Mouse (Mus musculus) hindbrain, postnatal 0 days (tissue): Measurements from ENCODE around the gene Pglyrp1. TPM values are rescaled to one million over a fixed set of nuclear protein-coding genes. Genes with fewer than 3 reads are reported as not detected.
"Not testable (repeated sequence)": the region's sequence is repeated elsewhere in the genome, so short reads cannot be mapped to it uniquely, and the experiment has no call there.

Experiments used
- ATAC-seq: fragments of 200-750 bp; cut with Nextera tagmentation; 2 replicates; pipeline ENCODE4 v1.8.0; 2017; ENCODE audit warnings: mild to moderate bottlenecking, moderate TSS enrichment, moderate library complexity
- DNase-seq: peaks from one replicate; pipeline ENCODE4 v3.0.0-alpha.2; 2015; ENCODE audit warnings: low spot score
- H3K27ac ChIP-seq: fragments of 300-500 bp; sonication (generic); 2 replicates; pipeline ENCODE4 v1.5.1; 2014; ENCODE audit warnings: mild to moderate bottlenecking
- H3K27me3 ChIP-seq: fragments of 300-500 bp; sonication (generic); 2 replicates; pipeline ENCODE4 v1.6.1; 2014; ENCODE audit warnings: low read length, mixed read lengths; ENCODE audit not compliant: insufficient read depth
- H3K36me3 ChIP-seq: fragments of 300-500 bp; sonication (generic); 2 replicates; pipeline ENCODE4 v1.6.1; 2014; ENCODE audit warnings: low read length, mixed read lengths; ENCODE audit not compliant: insufficient read depth
- H3K4me1 ChIP-seq: fragments of 300-500 bp; sonication (generic); 2 replicates; pipeline ENCODE4 v1.6.1; 2014; ENCODE audit warnings: antibody characterized with exemption, low read length, mixed read lengths; ENCODE audit not compliant: insufficient read depth
- H3K4me2 ChIP-seq: fragments of 300-500 bp; sonication (generic); 2 replicates; pipeline ENCODE4 v1.6.1; 2014; ENCODE audit warnings: low read depth, mild to moderate bottlenecking, low read length, moderate library complexity, mixed read lengths
- H3K4me3 ChIP-seq: fragments of 300-500 bp; sonication (generic); 2 replicates; pipeline ENCODE4 v1.5.1; 2014; ENCODE audit warnings: low read length
- H3K9ac ChIP-seq: fragments of 300-500 bp; sonication (generic); replicated peaks from 2 replicates; pipeline ENCODE4 v1.6.1; 2014; ENCODE audit warnings: mild to moderate bottlenecking, low read length, moderate library complexity, mixed read lengths
- H3K9me3 ChIP-seq: fragments of 300-500 bp; sonication (generic); 2 replicates; pipeline ENCODE4 v1.6.1; 2016; ENCODE audit warnings: low read length, mixed read lengths
- CTCF ChIP-seq: IDR thresholded peaks from 2 replicates; pipeline ENCODE4 v1.5.1; 2016; ENCODE audit warnings: antibody characterized with exemption, control low read depth, low read depth
- WGBS: fragments of 180-500 bp; shearing (Covaris S2); extraction: QIAGEN DNeasy Blood & Tissue Kit; methylation state at CpG from one replicate; pipeline ENCODE4 v1.1.7; 2014; 5-methylcytosine and 5-hydroxymethylcytosine counted together
- polyA plus RNA-seq: library from polyadenylated mRNA; unstranded; fragments of >200 nt; fragmentation: Nextera tagmentation; extraction: Ambion mirVana; gene quantifications from 2 replicates; pipeline ENCODE4 v1.2.1, GENCODE M21; 2015
- total RNA-seq: library from RNA; depleted of rRNA; stranded (reverse); fragments of >200 nt; gene quantifications from 2 replicates; pipeline ENCODE4 v1.2.3, GENCODE M21; 2014; rRNA removed

The Pglyrp1 gene
- total RNA-seq: 29.7 and 30.2 TPM in 2 replicates
- polyA plus RNA-seq: 29.1 and 30.0 TPM in 2 replicates

DNA sequence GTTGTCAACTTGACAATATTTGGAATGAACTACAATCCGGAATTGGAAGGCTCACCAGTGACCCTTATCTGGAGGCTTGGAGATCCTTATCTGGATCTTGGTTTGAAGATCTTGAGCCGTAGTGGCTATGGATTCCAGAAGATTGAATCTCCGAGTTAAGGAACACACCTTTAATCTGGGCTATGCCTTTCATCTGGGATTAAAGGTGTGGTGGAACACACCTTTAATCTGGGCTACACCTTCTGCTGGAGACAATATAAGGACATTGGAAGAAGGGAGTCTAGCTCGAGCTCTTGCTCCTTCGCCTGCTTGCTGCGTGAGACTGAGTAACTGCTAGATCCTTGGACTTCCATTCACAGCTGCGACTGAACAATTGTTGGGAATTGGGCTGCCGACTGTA is at the start of gene Pglyrp1:
Gene Pglyrp1, plus strand, starts transcription at position 301 of the 400 bp plus-strand sequence.
- not testable (repeated sequence) for H3K9me3 ChIP-seq, H3K27ac ChIP-seq, H3K36me3 ChIP-seq, H3K4me3 ChIP-seq, ATAC-seq, H3K4me1 ChIP-seq, H3K9ac ChIP-seq, DNase-seq, H3K27me3 ChIP-seq
- H3K4me2 ChIP-seq: peak within 1 kb of the TSS; percentile 89; the same call in 1 of the 2 replicates
- no CpG with 5 or more reads among the region's 8 CpGs for WGBS

GRCm38 (mm10) chr7:18821507-18821906 is 49.6 kb upstream of the Pglyrp1 start, which contains the start of gene Psg17:
Psg17 (minus strand) TSS chr7:18821607.
- ATAC-seq (no peak), DNase-seq (no peak)
- Histone ChIP-seq H3K4me1 (no peaks in the 10 kb centered on the region), H3K9me3 (no peaks in the 10 kb centered on the region), H3K36me3 (no peaks in the 10 kb centered on the region), H3K27ac (no peak within 1 kb of the TSS), H3K27me3 (no peaks in the 10 kb centered on the region), H3K9ac (no peak within 1 kb of the TSS), H3K4me3 (no peak within 1 kb of the TSS), H3K4me2 (no peak within 1 kb of the TSS)
- 80% methylated on average over 3 of the region's 3 CpGs for WGBS
- no peak for TF ChIP-seq CTCF

- H3K4me3 ChIP-seq: no peak overlapping the region
- no peaks in the 10 kb centered on the region for H3K36me3 ChIP-seq
- H3K9me3 ChIP-seq: no peaks in the 10 kb centered on the region
- no peaks in the 10 kb centered on the region for H3K4me1 ChIP-seq
- 61% methylated on average over 26 of the region's 26 CpGs for WGBS
- DNase-seq (no peak), ATAC-seq (0 out of 2 replicates have a peak, but pooled peaks have one; percentile 15)
- no peak for TF ChIP-seq CTCF
- no peaks in the 10 kb centered on the region for H3K27me3 ChIP-seq
- no peak overlapping the region for H3K9ac ChIP-seq
- no peak overlapping the region for H3K4me2 ChIP-seq
- no peak overlapping the region for H3K27ac ChIP-seq
Measured at GRCm38 (mm10) chr7:18827792-18828546, 43.2 kb upstream of the Pglyrp1 start.

GRCm38 (mm10) chr7:18828592-18828991 is 42.5 kb upstream of the Pglyrp1 start:
- Histone ChIP-seq H3K27me3 (no peaks in the 10 kb centered on the region), H3K27ac (no peak overlapping the region), H3K4me3 (no peak overlapping the region), H3K4me1 (no peaks in the 10 kb centered on the region), H3K9ac (no peak overlapping the region), H3K9me3 (no peaks in the 10 kb centered on the region), H3K36me3 (no peaks in the 10 kb centered on the region), H3K4me2 (no peak overlapping the region)
- DNase-seq (peak; percentile 40), ATAC-seq (no peak)
- TF ChIP-seq CTCF: peak; percentile 51
- 60% methylated on average over 9 of the region's 9 CpGs for WGBS

DNA sequence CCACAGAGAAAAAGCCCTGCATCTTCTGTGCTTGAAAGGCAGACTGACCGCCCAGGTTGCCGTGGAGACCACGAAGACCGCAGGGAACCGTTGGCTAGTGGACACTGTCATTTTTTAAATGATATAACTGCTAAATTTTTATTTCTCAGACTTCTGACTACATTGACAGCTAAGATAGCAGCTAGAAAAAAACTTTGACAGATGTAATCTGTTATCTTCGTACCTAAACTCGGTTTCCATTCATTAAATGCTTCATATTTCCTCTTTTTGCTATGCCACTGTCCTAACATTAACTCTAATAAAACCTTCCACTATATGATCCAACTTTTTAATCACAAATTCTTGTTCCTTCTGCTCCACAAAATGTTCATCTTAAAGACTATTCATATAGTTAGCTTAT is 41.6 kb upstream of the Pglyrp1 start:
- H3K27ac ChIP-seq: no peak overlapping the region
- no peaks in the 10 kb centered on the region for H3K9me3 ChIP-seq
- H3K9ac ChIP-seq: no peak overlapping the region
- H3K27me3 ChIP-seq: no peaks in the 10 kb centered on the region
- H3K4me2 ChIP-seq: no peak overlapping the region
- no peak for ATAC-seq
- no peak overlapping the region for H3K4me3 ChIP-seq
- no peak for TF ChIP-seq CTCF
- DNase-seq: no peak
- no peaks in the 10 kb centered on the region for H3K4me1 ChIP-seq
- no peaks in the 10 kb centered on the region for H3K36me3 ChIP-seq
- WGBS: 75% methylated on average over 7 of the region's 7 CpGs

DNA sequence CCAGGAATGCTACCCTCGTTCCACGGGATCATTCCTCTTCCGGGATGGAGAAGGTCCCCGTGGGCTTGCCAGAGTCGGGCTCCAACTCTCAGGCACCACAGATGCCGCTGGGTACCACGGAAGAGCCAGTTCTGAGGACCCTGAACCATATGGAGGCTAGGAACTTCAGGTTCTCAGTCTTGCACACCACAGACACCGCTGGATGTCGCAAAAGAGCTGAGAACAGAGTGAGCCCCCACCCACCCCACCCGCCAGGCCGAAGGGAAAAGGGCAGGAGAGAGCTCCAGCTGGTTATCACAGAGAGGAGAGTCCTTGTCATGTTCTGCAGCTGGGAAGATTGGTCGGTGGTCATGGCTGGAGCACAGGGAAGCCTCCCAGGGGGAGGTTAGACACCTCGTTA is 38.8 kb upstream of the Pglyrp1 start:
- H3K4me3 ChIP-seq: no peak overlapping the region
- 45% methylated on average over 13 of the region's 13 CpGs for WGBS
- DNase-seq: no peak

GRCm38 (mm10) chr7:18839865-18840264 is 31.3 kb upstream of the Pglyrp1 start, which contains the start of gene Mill2:
Mill2 (plus strand) TSS chr7:18839966.
- TF ChIP-seq CTCF: no peak
- 22% methylated on average over 3 of the region's 3 CpGs for WGBS
- H3K27ac ChIP-seq: peak within 1 kb of the TSS; percentile 77
- H3K36me3 ChIP-seq: no peaks in the 10 kb centered on the region
- ATAC-seq: peak; percentile 32; the same call in 1 of the 2 replicates
- H3K9me3 ChIP-seq: no peaks in the 10 kb centered on the region
- DNase-seq: no peak
- no peaks in the 10 kb centered on the region for H3K27me3 ChIP-seq
- H3K4me3 ChIP-seq: peak within 1 kb of the TSS; percentile 39
- H3K4me2 ChIP-seq: peak within 1 kb of the TSS; percentile 69
- no peaks in the 10 kb centered on the region for H3K4me1 ChIP-seq
- peak within 1 kb of the TSS; percentile 62 for H3K9ac ChIP-seq

More for the DNA sequence above, 38.8 kb upstream of the Pglyrp1 start:
- TF ChIP-seq CTCF: no peak
- no peaks in the 10 kb centered on the region for H3K27me3 ChIP-seq
- H3K4me2 ChIP-seq: no peak overlapping the region
- H3K4me1 ChIP-seq: no peaks in the 10 kb centered on the region
- H3K36me3 ChIP-seq: no peaks in the 10 kb centered on the region
- no peak overlapping the region for H3K9ac ChIP-seq
- H3K27ac ChIP-seq: no peak overlapping the region
- no peak for ATAC-seq
- H3K9me3 ChIP-seq: no peaks in the 10 kb centered on the region
